13 mouse cellular contexts compared by ENCODE assay signal in genomic region chr4:55098366-55098765, GRCm38 (mm10).
"Had no signal": no experiment of that assay in that cellular context is flagged by ENCODE, and none has a peak within 500 bp of the region (broad histone marks: within the 10 kb centered on the region; RNA-seq: fewer than 3 reads in every experiment).

No protein-coding gene starts in this region.

- DNase-seq: kidney, adult 11 months; kidney, adult 9 months; kidney, postnatal 36 days; layer of hippocampus, adult 9-11 months; layer of hippocampus, postnatal 36 days; lung, adult 18-20 months; lung, postnatal 36 days; retina, postnatal 1 day; thymus, postnatal 36 days had no signal

- H3K36me3 ChIP-seq: limb, embryonic 13.5 days; midbrain, embryonic 13.5 days; neural tube, embryonic 12.5 days had no signal

- H3K27me3 ChIP-seq: limb, embryonic 13.5 days; midbrain, embryonic 13.5 days; neural tube, embryonic 12.5 days had no signal

- H3K9me3 ChIP-seq: limb, embryonic 13.5 days; midbrain, embryonic 13.5 days; neural tube, embryonic 12.5 days had no signal

- H3K4me3 ChIP-seq: limb, embryonic 13.5 days; midbrain, embryonic 13.5 days; neural tube, embryonic 12.5 days had no signal

- ATAC-seq: lung, postnatal 0 days; midbrain, embryonic 13.5 days had no signal

- H3K4me1 ChIP-seq: neural tube, embryonic 12.5 days had no signal
